Mouse (Mus musculus) intestine, embryonic 16.5 days (tissue): ENCODE results near the gene Akap6. TPM values are rescaled to one million over a fixed set of nuclear protein-coding genes. Genes with fewer than 3 reads are reported as not detected.

Experiments
- ATAC-seq: fragments of 200-750 bp; cut with Nextera tagmentation; 2 replicates; pipeline ENCODE4 v1.8.0; 2017; ENCODE audit warnings: moderate TSS enrichment, moderate library complexity
- H3K27ac ChIP-seq: fragments of 300-500 bp; sonication (generic); 2 replicates; pipeline ENCODE4 v1.5.1; 2014; ENCODE audit warnings: mild to moderate bottlenecking, low read length
- H3K27me3 ChIP-seq: fragments of 300-500 bp; sonication (generic); replicated peaks from 2 replicates; pipeline ENCODE4 v1.6.1; 2014; ENCODE audit warnings: low read length, control low read depth, mixed read lengths; ENCODE audit not compliant: control insufficient read depth, insufficient read depth
- H3K36me3 ChIP-seq: fragments of 300-500 bp; sonication (generic); 2 replicates; pipeline ENCODE4 v1.6.1; 2014; ENCODE audit warnings: low read length, control low read depth; ENCODE audit not compliant: control insufficient read depth, insufficient read depth
- H3K4me1 ChIP-seq: fragments of 300-500 bp; sonication (generic); 2 replicates; pipeline ENCODE4 v1.6.1; 2014; ENCODE audit warnings: low read length, control low read depth, mixed read lengths; ENCODE audit not compliant: control insufficient read depth, insufficient read depth
- H3K4me2 ChIP-seq: fragments of 300-500 bp; sonication (generic); 2 replicates; pipeline ENCODE4 v1.6.1; 2014; ENCODE audit warnings: low read depth, low read length, control low read depth
- H3K4me3 ChIP-seq: fragments of 300-500 bp; sonication (generic); 2 replicates; pipeline ENCODE4 v1.5.1; 2014; ENCODE audit warnings: mild to moderate bottlenecking, low read length
- H3K9ac ChIP-seq: fragments of 300-500 bp; sonication (generic); 2 replicates; pipeline ENCODE4 v1.6.1; 2014; ENCODE audit warnings: low read depth, low read length
- H3K9me3 ChIP-seq: fragments of 300-500 bp; sonication (generic); 2 replicates; pipeline ENCODE4 v1.6.1; 2016; ENCODE audit warnings: low read length, control low read depth; ENCODE audit not compliant: control insufficient read depth
- whole genome bisulfite sequencing: fragments of 180-500 bp; shearing (Covaris S2); extraction: QIAGEN DNeasy Blood & Tissue Kit; methylation state at CpG from one replicate; pipeline ENCODE4 v1.1.7; 2014; 5-methylcytosine and 5-hydroxymethylcytosine counted together
- polyA plus RNA-seq: library from polyadenylated mRNA; unstranded; fragments of >200 nt; fragmentation: Nextera tagmentation; extraction: Ambion mirVana; gene quantifications from 2 replicates; pipeline ENCODE4 v1.2.1, GENCODE M21; 2015

Gene Akap6
- polyA plus RNA-seq, 1 experiment from 2014 or later: 1.4 TPM

- H3K4me1 ChIP-seq: no peaks in the 10 kb centered on the region
- H3K4me2 ChIP-seq: no peak overlapping the region
- H3K27ac ChIP-seq: no peak overlapping the region
- H3K27me3 ChIP-seq: no peaks in the 10 kb centered on the region
- H3K4me3 ChIP-seq: no peak overlapping the region
- 58% methylated on average over 3 of the region's 3 CpGs for WGBS
- no peaks in the 10 kb centered on the region for H3K36me3 ChIP-seq
- no peak for ATAC-seq
- no peak overlapping the region for H3K9ac ChIP-seq
- H3K9me3 ChIP-seq: no peaks in the 10 kb centered on the region
Observed at GRCm38 (mm10) chr12:52957994-52958393, 258.8 kb downstream of the Akap6 start.

DNA sequence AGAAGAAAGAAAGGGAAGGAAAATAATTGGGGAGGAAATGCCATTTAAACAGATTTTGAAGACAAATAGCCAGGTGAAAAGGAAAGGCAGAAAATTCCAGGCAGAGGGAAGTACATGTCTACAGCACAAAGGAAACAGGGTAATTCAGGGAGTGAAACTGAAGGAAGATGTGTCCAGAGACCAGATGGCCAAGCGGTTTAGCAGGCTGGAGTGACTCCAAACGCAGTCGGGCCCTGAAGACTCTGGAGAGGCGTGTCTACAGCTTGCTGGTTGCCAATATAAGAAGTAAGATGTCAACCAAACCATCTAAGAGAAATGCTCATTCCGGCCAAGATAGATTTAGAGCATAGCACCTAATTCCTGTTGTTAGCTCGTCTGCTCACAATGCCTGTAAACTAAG lies 292.6 kb downstream of the Akap6 start:
- Histone ChIP-seq H3K9ac (no peak overlapping the region), H3K4me1 (no peaks in the 10 kb centered on the region), H3K4me2 (no peak overlapping the region), H3K27ac (no peak overlapping the region), H3K36me3 (no peaks in the 10 kb centered on the region), H3K9me3 (no peaks in the 10 kb centered on the region), H3K27me3 (no peaks in the 10 kb centered on the region), H3K4me3 (no peak overlapping the region)
- no peak for ATAC-seq
- 60% methylated on average over 6 of the region's 6 CpGs for WGBS

DNA sequence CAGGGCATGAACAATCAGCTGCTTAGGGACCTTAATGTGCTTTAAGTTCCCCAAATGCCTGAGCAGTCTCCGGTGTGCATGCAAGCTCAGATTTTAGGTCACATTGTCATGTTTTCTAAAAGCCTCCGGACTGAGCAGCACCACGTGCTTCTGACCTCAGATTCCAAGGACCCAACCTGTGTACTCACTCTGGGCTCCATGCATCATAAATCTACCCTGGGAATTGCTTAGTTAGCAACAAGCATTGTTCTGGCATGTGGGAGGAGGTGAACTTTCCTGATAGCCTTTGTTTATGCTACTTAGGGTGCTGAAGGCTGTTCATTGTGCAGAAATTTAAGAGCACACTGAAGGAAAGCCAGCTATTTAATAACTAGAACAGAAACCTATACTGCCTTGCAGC lies 313.2 kb downstream of the Akap6 start:
- Histone ChIP-seq H3K27ac (no peak overlapping the region), H3K9ac (no peak overlapping the region), H3K27me3 (no peaks in the 10 kb centered on the region), H3K4me3 (no peak overlapping the region), H3K4me1 (no peaks in the 10 kb centered on the region), H3K4me2 (no peak overlapping the region), H3K36me3 (no peaks in the 10 kb centered on the region), H3K9me3 (no peaks in the 10 kb centered on the region)
- 14% methylated on average over 3 of the region's 3 CpGs for WGBS
- ATAC-seq: no peak

DNA sequence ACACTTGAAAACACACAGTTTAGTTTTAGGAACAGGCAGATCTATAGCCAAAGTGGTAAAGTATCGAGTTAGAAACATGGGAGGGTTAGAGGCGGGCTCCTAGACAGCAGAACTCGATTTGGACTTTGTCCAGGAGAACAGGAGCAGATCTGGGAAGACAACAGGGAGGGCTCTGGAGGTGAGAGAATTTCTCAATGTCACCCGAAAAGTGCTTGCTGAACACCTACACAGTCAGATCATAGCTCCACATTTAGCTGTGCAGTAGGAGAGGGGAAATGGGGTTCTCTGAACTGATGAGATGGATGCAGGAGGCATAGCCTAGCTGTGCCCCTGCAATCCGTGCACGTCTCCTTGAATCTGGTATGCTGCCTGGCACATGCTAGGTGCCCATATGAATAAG lies 315.4 kb downstream of the Akap6 start:
- WGBS: 87% methylated on average over 6 of the region's 6 CpGs
- H3K4me1 ChIP-seq: no peaks in the 10 kb centered on the region
- H3K4me2 ChIP-seq: no peak overlapping the region
- no peak overlapping the region for H3K27ac ChIP-seq
- H3K9me3 ChIP-seq: no peaks in the 10 kb centered on the region
- no peak overlapping the region for H3K4me3 ChIP-seq
- no peaks in the 10 kb centered on the region for H3K27me3 ChIP-seq
- no peak overlapping the region for H3K9ac ChIP-seq
- H3K36me3 ChIP-seq: no peaks in the 10 kb centered on the region
- ATAC-seq: no peak

GRCm38 (mm10) chr12:53024575-53025246 lies 325.5 kb downstream of the Akap6 start:
- no peak overlapping the region for H3K9ac ChIP-seq
- no peak for ATAC-seq
- no peak overlapping the region for H3K4me2 ChIP-seq
- WGBS: 72% methylated on average over 9 of the region's 9 CpGs
- H3K4me3 ChIP-seq: no peak overlapping the region
- no peaks in the 10 kb centered on the region for H3K9me3 ChIP-seq
- H3K36me3 ChIP-seq: no peaks in the 10 kb centered on the region
- H3K27ac ChIP-seq: no peak overlapping the region
- H3K27me3 ChIP-seq: no peaks in the 10 kb centered on the region
- H3K4me1 ChIP-seq: no peaks in the 10 kb centered on the region

- Histone ChIP-seq H3K4me2 (no peak overlapping the region), H3K36me3 (no peaks in the 10 kb centered on the region), H3K27me3 (no peaks in the 10 kb centered on the region), H3K4me3 (no peak overlapping the region), H3K4me1 (no peaks in the 10 kb centered on the region), H3K9ac (no peak overlapping the region), H3K9me3 (no peaks in the 10 kb centered on the region), H3K27ac (no peak overlapping the region)
- WGBS: 83% methylated on average over 4 of the region's 4 CpGs
- no peak for ATAC-seq
Observed at GRCm38 (mm10) chr12:53027308-53027707, 328.1 kb downstream of the Akap6 start.

DNA sequence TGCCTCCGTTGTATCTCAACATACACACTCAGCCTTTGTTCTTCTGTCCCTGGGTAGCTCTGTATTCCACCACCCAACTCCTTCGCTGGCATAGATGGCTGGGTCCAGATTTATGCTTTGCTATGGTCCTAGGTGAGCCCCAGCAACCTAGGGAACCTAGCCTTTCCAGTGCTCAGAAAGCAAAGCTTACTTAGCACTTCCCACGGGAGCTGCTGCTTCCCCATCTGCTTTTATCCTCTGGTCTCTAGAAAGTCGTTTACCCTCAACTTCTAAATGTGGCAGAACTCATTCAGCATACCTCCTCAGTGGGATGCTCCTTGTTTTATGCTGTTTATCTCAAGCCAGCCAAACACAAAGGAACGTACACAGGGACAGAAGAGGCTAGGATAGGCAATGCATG lies 329.7 kb downstream of the Akap6 start:
- Histone ChIP-seq H3K27me3 (no peaks in the 10 kb centered on the region), H3K4me2 (no peak overlapping the region), H3K4me1 (peaks cover 3% of the 10 kb centered on the region), H3K9me3 (no peaks in the 10 kb centered on the region), H3K27ac (no peak overlapping the region), H3K9ac (no peak overlapping the region), H3K4me3 (no peak overlapping the region), H3K36me3 (no peaks in the 10 kb centered on the region)
- no peak for ATAC-seq
- WGBS: 55% methylated on average over 5 of the region's 5 CpGs

- H3K4me1 ChIP-seq: peaks cover 3% of the 10 kb centered on the region
- WGBS: 77% methylated on average over 6 of the region's 6 CpGs
- no peak overlapping the region for H3K9ac ChIP-seq
Observed at GRCm38 (mm10) chr12:53029910-53030309, 330.7 kb downstream of the Akap6 start.

GRCm38 (mm10) chr12:53032762-53033161 lies 333.6 kb downstream of the Akap6 start:
- Histone ChIP-seq H3K4me1 (peaks cover 3% of the 10 kb centered on the region), H3K9ac (no peak overlapping the region), H3K27ac (no peak overlapping the region), H3K36me3 (no peaks in the 10 kb centered on the region), H3K4me2 (no peak overlapping the region), H3K9me3 (no peaks in the 10 kb centered on the region), H3K27me3 (no peaks in the 10 kb centered on the region), H3K4me3 (no peak overlapping the region)
- ATAC-seq: 0 out of 2 replicates have a peak, but pooled peaks have one; percentile 26
- WGBS: 23% methylated on average over 7 of the region's 7 CpGs

More at GRCm38 (mm10) chr12:53029910-53030309, 330.7 kb downstream of the Akap6 start:
- H3K4me2 ChIP-seq: no peak overlapping the region
- H3K36me3 ChIP-seq: no peaks in the 10 kb centered on the region
- H3K27me3 ChIP-seq: no peaks in the 10 kb centered on the region
- no peaks in the 10 kb centered on the region for H3K9me3 ChIP-seq
- no peak for ATAC-seq
- H3K4me3 ChIP-seq: no peak overlapping the region
- no peak overlapping the region for H3K27ac ChIP-seq

GRCm38 (mm10) chr12:53033404-53033913 lies 334.3 kb downstream of the Akap6 start:
- H3K4me3 ChIP-seq: 0 out of 2 replicates have a peak overlapping the region, but pooled peaks have one; percentile 7
- no peaks in the 10 kb centered on the region for H3K9me3 ChIP-seq
- peak overlapping the region; percentile 34 for H3K4me2 ChIP-seq
- no peaks in the 10 kb centered on the region for H3K27me3 ChIP-seq
- H3K9ac ChIP-seq: no peak overlapping the region; the same call in 1 of the 2 replicates
- ATAC-seq: no peak
- no peaks in the 10 kb centered on the region for H3K36me3 ChIP-seq
- WGBS: 21% methylated on average over 14 of the region's 14 CpGs
- no peak overlapping the region for H3K27ac ChIP-seq
- H3K4me1 ChIP-seq: peaks cover 3% of the 10 kb centered on the region
